Mouse (Mus musculus): ENCODE results near the gene Caap1.
A peak's percentile ranks its signal among the peaks of the same experiment; 100 is the strongest.

Caap1 gene

DNA sequence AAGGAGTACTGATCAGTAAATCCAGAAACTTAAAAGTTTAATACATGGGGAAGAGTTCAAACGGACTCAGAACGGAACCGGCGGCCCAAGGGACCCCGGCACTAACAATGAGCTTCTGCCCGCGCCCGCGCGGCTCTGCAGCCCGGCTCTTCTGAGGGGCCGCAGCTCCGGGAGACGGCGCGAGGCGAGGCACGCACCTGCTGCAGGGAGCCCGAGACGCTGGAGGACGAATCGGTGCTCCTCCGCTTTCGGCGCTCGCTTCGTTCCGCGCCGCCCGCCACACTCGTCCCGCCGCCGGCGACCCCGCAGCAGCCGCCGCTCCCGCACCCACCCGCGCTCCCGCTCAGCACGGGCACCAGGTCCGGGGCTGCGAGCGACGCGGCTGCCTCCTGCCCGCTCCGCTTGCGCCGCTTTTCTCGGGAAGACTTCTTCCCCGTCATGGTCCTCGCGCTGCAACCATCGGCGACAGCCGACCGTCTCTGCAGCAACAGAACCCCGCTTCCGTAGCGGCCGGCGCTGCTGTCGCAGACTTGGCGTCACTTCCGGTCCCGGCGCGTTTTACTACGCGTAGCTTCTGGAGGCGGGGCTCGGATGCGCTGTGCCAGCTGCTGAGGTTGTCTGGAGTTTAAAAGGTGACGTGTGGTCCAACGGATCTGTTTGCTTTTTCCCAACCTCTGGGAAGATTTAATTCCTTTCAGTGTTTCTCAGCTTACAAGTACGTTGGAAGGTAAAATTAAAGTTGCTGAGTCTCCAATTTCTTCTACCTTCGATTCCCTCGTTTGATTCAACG is at the start of gene Caap1, which contains the start of gene Gm10306:
Gene Caap1 (minus strand): TSS at position 532 of the 790 bp plus-strand sequence.
Gene Gm10306 (plus strand): TSS at position 282 of the 790 bp plus-strand sequence.
- DNase-seq: peak; percentile 98 to 99

DNA sequence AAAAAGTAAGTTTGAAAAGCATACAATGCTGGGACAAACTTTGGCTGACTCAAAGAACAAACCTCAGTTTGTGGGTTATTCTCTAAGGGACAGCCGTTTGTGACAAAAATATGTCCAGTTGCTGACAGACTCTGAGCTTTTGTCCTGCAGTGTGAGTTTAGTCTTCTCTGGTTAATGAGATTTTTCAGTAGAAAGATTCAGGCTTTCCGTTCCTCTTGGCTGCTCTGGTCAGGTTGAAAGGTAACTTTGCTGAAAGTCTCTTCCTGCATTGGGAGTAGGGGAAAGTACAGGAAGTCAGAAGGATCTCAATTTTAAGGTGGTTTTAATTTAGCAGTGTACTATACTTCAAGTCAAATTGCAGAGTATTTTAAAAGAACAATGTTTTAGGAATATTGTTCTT is 49.0 kb upstream of the Caap1 start:
- DNase-seq: no peak

DNA sequence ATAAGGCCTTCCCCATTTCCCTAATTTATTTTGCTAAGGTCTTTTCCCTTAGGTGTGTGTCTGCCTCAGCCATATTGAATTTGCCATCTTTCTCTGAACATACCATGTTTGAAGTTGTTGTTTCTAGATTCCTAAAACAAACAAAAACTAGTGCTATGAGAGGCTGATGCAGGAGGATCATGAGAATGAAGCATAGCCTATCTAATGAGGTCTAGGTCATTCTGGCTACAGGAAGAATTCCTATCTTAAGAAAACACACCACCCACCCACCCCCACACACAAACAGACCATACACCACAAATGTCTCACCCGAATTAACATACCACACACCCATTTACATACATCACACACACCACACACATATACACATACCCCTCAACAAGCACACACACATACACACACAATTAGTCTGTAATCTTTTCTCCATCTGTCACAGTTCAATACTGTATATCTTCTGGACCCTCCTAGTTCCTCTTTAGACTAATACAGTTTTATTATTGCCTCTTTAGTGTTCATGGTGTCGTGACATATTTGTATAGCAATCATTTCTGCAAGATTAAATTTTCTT is 47.9 kb upstream of the Caap1 start:
- no peak for DNase-seq

DNA sequence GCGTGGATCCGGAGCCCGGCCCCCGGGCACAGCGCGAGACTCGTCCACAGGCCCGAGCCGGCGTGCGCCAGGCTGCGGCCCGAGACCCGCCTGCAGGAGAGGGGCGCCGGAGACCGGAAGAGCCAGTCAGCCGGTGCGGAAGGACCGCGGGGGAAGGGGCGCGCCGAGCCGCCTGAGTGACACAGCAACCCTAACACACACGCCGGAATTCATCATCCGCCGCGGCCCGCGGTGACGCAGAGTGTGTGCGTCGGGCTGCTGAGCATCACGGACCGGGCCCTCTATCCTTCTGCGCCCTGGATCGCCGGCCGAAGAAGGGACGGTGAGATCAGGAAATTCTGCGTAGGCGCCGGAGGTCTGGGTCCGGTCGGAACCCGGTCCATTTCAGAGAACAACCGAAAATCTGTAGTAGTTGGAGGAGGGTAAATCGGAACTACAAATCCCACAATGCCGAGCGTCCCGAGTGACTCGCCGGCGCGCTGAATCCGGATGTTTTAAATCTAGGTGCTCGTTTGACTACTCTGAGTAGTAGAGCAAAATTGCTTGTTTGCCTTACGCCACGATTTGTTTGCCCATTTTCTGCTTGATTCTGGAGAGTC is 46.5 kb upstream of the Caap1 start, which contains the start of gene Plaa:
Gene Plaa (minus strand): TSS at position 214 of the 599 bp plus-strand sequence.
- DNase-seq: peak; percentile 95 to 96

DNA sequence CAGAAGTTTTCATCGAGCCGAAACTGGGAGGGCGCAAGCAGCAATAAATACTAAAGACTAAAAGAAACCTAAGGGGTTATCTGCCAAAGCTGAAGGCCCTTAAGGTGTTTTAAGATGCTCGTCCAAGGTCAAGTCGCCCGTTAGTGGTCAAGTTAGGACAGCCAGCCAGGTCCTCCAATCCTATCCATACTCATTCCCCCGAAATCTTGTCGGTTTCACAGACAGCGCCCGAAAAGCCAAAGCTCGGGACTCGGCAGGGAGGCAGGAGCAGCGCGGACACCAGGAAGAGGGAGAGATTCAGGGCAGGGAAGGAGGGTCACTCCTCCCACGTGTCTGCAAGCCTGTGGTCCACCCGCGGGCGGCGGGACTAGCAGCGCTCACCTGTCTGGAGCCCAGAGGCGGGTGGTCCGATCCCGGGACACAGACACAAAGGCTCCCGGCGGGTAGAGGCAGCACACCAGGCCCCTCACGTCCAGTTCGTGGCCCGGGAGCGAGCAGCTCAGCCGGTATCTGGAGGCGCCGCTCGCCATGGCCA is 46.0 kb upstream of the Caap1 start:
- no peak for DNase-seq

DNA sequence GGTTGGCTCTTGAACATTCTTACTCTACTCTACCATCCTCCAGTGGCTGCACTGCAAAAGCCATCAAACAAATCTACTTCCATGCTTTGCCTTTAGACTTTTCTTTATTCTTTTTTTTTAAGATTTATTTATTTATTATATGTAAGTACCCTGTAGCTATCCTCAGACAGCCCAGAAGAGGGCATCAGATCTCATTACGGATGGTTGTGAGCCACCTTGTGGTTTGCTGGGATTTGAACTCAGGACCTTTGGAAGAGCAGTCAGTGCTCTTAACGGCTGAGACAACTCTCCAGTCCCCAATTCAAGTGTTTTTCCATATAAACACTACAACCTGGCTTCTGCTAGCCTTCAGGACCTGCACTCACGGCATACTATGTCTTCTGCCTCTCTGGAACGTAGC is 44.8 kb upstream of the Caap1 start:
- DNase-seq: peak; percentile 6 to 8

DNA sequence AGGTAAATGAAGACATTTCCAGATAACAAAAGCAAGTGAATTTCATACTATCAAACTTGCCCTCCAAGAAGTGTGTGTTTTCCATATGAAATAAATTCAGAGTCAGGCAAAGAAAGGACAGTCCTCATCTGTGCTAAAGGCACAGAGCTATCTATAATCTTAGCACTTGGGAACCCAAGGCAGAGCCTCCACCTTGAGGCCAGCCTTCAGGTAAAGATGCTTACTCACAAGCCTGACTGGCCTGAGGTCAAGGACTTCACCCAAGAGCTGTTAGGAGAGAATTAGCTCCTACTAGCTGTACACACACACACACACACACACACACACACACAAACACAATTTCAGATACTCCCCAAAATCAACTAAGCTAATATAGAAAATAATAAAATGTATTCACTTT is 36.1 kb upstream of the Caap1 start:
- no peak for DNase-seq

DNA sequence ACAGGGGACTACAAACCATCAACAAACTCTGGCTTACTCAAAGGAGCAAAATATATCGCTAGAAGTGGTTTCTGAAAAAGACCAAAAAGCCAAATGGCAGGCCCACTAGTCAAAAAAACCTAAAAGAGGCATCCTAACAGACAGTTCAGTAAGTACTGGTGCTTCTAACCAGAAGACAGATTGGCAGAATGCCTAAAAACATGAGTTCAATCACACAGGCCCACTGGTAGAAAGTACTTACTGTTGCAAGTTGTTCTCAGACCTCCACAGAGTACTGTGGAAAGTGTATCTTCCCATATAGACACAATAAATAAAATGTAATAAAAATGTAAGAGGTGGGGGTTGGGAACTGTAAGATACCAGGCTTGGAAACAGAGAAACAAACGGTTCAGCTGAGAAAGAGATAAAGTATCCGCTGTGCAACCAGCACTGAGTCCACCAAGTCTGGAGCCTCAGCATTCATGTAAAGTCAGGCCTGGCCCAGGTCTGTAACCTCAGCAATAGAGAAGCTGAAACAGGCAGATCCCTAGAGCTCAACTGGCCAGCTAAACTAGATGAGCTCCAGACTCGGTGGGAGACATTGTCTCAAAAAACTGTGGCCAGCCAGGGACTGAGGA is 35.3 kb upstream of the Caap1 start:
- DNase-seq: no peak

DNA sequence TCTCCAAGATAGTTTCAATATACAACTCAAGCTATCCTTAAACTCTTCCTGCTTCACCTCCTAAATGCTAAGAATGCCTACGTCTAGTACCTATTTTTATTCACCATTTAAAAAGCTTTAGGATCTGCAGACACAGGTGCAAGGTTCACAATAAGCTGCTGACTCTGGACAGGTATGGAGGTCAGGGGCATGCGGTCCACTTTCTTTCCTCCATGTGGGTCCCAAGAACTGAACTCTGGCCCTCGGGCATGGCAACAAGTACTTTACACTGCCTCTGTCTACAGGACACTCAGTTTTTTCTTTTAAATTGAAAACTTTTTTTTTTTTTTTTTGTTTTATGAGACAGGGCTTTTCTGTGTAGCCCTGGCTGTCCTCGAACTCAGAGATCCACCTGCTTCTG is 16.1 kb upstream of the Caap1 start:
- DNase-seq: no peak

DNA sequence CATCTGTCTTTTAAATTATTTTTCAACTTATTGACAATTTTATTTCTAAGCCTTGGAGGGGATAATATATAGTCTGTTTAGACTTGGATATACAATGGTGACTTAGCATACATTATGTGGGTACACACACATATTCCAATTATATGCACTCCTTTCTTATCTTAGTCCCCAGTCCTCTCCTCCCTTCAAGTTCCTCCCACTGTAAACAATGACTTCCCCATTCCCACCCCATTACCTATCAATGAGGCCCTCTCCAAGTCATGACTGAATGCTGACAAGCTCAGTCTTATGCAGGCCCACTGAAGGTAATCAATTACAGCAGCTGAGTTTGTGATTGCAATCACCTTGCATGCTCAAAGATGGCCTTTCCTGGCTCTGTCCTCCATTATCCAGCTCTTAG is 7.7 kb upstream of the Caap1 start:
- no peak for DNase-seq

DNA sequence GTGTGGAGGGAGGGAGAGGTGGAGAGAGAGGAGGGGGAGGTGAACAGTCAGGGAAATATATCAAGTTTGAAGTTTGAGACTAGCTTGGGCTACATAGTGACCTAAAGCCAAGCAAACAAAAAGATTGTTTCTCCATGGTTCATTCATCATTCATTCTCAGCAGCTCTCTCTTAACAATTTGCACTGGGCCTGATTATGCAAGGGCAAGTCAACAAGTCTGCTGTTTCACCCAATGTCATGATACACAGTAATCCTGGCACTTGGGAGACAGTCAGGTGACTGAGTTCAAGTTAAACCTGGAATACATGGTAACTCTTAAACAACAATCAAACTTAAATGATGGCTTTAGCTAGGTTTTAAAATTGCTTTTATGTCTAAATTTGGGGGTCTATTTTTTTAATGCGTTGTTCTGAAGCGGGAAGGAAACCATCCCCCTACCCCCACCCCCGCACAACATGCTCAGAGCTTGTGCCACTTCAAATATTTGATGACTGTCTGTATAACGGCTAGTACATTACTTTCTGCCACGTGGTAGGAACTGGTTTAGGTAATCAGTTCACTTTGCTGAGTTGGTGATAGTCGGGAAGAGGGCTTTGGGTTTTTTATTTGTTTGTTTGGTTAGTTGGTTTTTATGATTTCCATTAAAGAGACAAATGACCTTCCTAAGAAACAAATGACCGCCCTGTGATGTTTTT is 5.5 kb upstream of the Caap1 start:
- no peak for DNase-seq

DNA sequence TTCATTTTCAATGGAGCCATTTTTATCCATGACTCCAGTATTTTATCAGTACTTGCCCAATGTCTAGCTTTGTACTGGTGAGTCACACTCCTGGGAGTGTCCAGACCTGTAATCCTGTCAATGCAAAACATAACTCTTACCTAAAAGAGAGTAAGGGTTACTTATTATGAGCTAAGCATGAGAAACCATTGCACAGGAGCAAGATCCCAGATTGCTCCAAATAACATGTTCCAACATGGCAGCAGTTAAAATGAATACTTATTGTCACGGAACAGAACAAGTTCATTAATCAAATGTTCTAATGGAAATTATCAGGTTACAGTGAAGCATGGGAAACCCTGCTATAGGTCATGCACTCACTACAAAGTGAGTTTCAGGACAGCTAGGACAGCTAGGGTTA is 3.7 kb upstream of the Caap1 start:
- no peak for DNase-seq

DNA sequence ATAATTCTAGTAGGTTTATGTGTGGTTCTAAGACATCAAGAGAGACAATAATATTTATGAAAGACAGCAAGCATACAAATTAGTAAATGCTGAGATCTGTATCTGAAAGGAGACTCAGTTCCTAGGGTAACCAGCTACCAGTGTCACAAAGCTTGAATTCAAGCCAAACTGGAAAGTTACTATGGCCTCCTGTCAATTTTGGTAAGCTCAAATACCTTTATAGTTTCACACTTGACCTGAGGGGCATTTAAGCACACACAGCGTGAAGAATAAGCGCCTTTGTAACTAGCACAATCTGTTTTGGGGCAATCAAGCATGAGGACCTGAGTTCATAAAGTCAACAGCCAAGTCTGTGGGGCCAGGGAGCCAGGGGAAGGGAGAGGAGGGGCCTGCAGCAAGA is 2.7 kb upstream of the Caap1 start:
- no peak for DNase-seq

DNA sequence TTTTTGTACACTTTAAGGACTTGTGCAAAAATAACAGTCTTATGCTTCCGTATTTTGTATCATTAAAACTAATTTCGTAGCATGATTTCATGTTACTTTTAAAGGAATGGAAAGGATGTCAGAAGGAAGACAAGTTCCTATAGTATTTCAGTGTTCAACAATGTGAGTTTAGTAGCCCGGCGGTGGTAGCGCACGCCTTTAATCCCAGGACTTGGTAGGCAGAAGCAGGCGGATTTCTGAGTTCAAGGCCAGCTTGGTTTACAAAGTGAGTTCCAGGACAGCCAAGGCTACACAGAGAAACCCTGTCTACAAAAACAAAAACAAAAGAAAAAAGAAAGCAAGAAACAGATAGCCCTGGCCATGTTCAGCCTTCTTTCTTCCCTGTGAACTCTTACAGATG is 549 bp upstream of the Caap1 start:
- DNase-seq: peak; percentile 8 to 19

DNA sequence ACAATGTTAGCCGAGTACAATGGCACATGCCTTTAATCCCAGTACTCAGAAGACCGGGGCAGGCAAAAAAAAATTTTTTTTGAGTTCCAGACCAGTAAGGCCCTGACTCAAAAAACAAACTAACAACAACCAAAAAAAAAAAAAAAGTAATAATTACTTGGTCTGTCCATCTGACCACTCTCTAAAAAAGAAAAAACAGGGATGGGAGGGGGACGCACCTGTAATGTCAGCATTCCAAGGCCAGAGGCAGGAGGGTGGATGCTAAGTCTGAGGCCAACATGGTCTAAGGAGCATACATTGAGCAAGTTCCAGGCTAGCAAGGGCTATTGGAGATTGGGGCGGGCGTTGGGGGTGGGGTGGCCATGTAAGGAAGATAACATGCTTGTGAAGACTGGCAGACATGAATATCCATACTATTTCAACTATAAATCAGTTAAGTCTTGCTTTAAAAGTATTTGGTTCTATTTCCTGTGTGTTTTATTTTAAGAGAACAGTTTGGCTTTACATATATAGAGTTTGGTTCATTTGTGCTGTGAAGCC is 1.6 kb downstream of the Caap1 start:
- no peak for DNase-seq

DNA sequence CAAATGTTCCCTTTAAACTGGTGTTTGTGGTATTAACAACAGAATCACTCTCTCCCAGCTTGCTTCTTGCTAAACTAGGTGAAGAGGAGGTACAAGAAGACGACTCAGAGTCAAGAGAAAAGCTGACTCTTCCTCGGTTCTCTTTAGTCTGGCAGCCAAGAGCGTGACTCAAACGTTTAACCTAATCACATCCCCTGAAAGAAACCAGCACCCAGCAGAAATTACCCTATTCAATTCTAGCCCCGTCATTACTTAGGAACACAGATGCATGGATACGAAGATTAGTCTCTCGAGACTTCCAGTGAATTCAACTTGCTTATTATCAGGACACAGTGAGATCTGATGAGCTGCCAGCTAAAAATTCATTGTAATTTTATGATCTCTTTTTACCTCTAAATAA is 12.3 kb downstream of the Caap1 start:
- DNase-seq: no peak

DNA sequence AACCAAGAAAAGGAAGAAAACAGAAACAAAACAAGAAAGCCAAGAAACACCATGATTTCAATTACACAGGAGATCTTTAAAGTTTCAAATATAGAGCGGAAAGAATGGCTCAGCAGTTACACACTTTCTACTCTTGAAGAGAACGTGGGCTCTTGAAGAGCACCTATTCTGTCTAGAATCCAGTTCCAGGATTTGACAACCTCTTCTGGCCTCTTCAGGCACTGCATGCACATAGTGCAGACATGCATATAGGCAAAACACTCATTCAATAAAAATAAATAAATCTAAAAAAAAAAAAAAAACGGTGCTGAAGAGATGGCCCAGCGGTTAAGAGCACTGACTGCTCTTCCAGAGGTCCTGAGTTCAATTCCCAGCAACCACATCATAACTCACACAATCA is 13.6 kb downstream of the Caap1 start:
- no peak for DNase-seq

DNA sequence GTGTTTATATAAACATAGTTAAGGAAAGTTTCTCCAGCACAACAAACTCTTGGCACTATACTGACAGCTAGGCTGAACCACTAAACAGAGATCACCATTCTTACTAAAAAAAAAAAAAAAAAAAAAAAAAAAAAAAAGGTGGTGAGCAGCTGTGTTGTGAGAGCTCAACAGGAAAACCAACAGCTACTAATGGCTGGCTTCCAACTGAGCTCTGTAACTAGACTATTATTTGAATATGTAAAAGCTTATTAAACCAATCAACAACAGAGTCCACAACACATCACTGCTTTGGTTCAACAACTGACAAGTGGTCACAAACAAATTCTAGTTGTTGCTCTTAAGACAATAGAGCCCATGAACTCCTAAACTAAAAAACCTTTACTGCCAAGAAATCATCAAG is 23.4 kb downstream of the Caap1 start:
- DNase-seq: no peak

DNA sequence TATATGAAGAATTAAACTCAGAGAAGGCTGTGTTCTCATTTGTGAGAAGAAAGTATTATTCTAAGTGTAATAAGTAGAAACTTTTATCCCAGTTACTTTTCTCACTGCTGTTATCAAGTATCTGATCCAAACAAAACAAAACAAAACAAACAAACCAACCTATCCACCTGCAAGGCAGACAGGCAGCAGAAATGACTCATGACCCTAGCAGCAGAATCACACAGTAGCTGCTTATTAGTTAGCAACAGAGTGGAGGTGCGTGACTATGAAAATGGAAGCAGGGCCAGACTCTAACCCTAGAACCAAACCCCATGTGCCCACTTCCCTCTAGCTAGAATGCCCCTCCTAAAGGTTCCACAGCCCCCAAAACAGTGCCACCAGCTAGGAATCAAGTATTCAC is 27.1 kb downstream of the Caap1 start:
- DNase-seq: no peak

DNA sequence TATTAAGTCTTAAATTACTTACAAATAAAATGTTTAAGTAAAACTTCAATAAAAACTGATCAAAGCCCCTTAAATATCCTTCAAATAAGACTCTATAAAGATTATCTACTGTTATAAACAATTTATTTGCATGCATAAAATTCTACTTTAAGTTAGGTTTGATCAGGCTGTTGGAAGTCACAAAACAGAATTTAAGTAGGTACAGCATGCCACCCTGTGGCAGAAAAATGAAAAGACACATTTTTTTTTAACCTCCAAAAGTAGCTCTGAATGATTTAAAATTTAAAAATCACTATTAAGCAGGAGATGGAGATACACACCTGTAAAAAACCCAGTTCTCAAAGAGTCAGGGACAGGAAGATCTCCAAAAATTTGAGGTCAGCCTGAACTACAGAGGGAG is 33.3 kb downstream of the Caap1 start:
- peak; percentile 10 to 17 for DNase-seq

DNA sequence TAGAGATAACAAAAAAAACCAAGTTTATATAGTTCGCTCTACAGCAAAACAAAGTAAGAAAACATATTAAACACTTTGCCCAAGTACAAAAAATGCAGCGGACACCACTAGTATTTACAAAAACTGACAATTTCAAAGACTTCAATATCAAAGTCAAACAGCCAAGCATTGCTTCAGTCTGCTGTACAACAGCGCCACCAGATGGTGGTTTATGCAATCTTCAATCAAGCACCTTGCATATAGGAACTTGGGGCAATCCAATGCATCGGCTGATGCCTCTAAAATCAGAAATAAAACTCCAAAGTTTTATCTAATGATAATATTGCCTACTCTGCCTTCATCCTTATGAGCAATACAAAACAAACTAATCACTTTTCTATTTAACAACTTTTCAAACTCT is 39.0 kb downstream of the Caap1 start:
- DNase-seq: peak; percentile 79 to 83

DNA sequence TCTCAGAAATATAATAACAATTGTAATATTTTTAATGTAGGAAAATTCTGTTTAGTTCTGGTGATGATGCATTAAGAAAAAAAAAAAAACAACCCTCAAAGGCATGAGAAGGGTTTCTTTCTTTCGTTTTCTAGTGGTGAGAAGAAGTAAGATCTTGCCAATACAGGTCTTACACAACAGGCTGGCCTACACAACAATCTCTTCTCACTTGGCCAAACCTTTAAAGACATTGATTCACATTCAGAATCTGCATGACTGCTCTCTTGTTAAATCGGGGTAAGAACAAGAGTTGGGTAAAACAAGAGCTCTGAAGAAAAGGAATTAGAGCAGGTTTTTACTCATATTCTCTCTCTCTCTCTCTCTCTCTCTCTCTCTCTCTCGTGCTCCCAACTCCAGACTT is 41.2 kb downstream of the Caap1 start:
- DNase-seq: no peak
